Comparison of ENCODE assay signal across 8 mouse cellular contexts in the genomic region with DNA sequence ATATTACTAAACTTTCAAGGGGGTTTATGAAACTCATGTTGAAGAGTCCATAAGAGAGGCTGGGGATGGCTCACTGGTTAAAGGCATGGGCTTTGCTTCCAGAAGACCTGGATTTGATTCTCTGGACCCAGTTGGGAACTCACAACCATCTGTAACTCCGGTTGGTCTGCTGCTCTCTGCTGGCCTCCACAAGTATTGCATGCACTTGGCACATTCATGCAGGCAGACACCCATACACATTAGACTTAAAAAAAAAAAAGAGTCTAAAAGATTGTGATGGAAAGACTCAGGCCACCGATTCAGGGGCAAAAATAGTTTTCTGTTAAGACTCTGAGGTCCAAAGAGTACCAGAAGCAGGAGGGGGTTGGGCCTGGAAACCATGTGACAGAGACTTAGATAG. TPM values are rescaled to one million over a fixed set of nuclear protein-coding genes. Genes with fewer than 3 reads are reported as not detected.
DNase-seq lines count a peak whose midpoint lies in the region; TF ChIP-seq lines count a peak whose summit lies in the region.
"Had no signal": no experiment of that assay in that cellular context is flagged by ENCODE, and none has a peak within 500 bp of the region (broad histone marks: within the 10 kb centered on the region; RNA-seq: fewer than 3 reads in every experiment).

No protein-coding gene starts in this region.

- no peak overlapping the region for H3K9ac ChIP-seq in MEL (ENCODE audit: control insufficient read depth, low read depth, low read length, poor library complexity, severe bottlenecking)
- H3K9ac ChIP-seq: limb, embryonic 13.5 days had no signal

- H3K79me2 ChIP-seq in MEL (ENCODE audit: control insufficient read depth, insufficient read depth, low read length, poor library complexity): no peaks in the 10 kb centered on the region

- H3K4me3 ChIP-seq in MEL (ENCODE audit: control insufficient read depth in 1 of 2, insufficient read depth in 1 of 2, low read depth in 2 of 2, low read length in 2 of 2): no peak overlapping the region
- H3K4me3 ChIP-seq: limb, embryonic 13.5 days had no signal

- H3K27me3 ChIP-seq in MEL (ENCODE audit: control insufficient read depth in 1 of 2, insufficient read depth in 2 of 2, low read length in 2 of 2): no peaks in the 10 kb centered on the region
- H3K27me3 ChIP-seq: limb, embryonic 13.5 days had no signal

- peak; percentile 70 to 78 (median 76) for TF ChIP-seq CTCF in MEL (IDR thresholded peaks at IDR 0.05 in 2 of 3, conservative IDR thresholded peaks at IDR 0.05 in 1 of 3; ENCODE audit: control insufficient read depth in 1 of 3, insufficient read depth in 1 of 3, low read depth in 2 of 3, low read length in 3 of 3, poor library complexity in 1 of 3, severe bottlenecking in 1 of 3)

- no peak for TF ChIP-seq POLR2A in MEL (IDR thresholded peaks at IDR 0.05; ENCODE audit: control insufficient read depth in 1 of 2, insufficient read depth in 1 of 2, low read depth in 1 of 2, low read length in 2 of 2, poor library complexity in 1 of 2)

- DNase-seq in CD8-positive naive resting alpha-beta T cell, adult 2 months (ENCODE audit: low read depth in 2 of 2, low spot score in 2 of 2): peak; percentile 44 to 56
- DNase-seq in MEL (ENCODE audit: low read depth, low spot score): peak; percentile 73
- DNase-seq in cerebellum, postnatal 25 days: peak; percentile 74 to 79
- DNase-seq in gastrocnemius, postnatal 4 days (ENCODE audit: low spot score in 2 of 2): peak; percentile 62 to 72
- peak; percentile 70 to 77 for DNase-seq in layer of hippocampus, adult 8-10 months (ENCODE audit: low spot score in 2 of 2)
- DNase-seq in lung, postnatal 14 days: peak; percentile 82
- peak; percentile 75 to 89 for DNase-seq in spleen, postnatal 4 days (ENCODE audit: low spot score in 2 of 2)

- H3K4me1 ChIP-seq in MEL (ENCODE audit: control insufficient read depth in 1 of 2, insufficient read depth in 2 of 2, low read length in 2 of 2): peaks cover 0 to 8% of the 10 kb centered on the region in 2 experiments; a peak in 2 of 4 replicates

- TF ChIP-seq EP300 in MEL (IDR thresholded peaks at IDR 0.05; ENCODE audit: low read depth in 1 of 2, low read length in 2 of 2): no peak

- peak; percentile 46 for TF ChIP-seq RAD21 in MEL (IDR thresholded peaks at IDR 0.05; ENCODE audit: low read depth, low read length)

- H3K36me3 ChIP-seq in MEL (ENCODE audit: control insufficient read depth in 1 of 2, insufficient read depth in 2 of 2, low read length in 2 of 2): peaks cover 4% of the 10 kb centered on the region in 2 experiments; a peak in 3 of 4 replicates

- peak overlapping the region; percentile 49 for H3K27ac ChIP-seq in MEL (ENCODE audit: control insufficient read depth, low read depth, low read length)
- H3K27ac ChIP-seq: limb, embryonic 13.5 days had no signal

- no peaks in the 10 kb centered on the region for H3K9me3 ChIP-seq in MEL (replicated peaks; ENCODE audit: insufficient read depth, low read length)
- H3K9me3 ChIP-seq: limb, embryonic 13.5 days had no signal

TF ChIP-seq in MEL, 35 proteins besides CTCF, POLR2A, EP300 and RAD21:
- 0 out of 2 replicates have a peak, but pooled peaks have one; percentile 21 for TF ChIP-seq ZC3H11A (IDR thresholded peaks at IDR 0.05; ENCODE audit: low read depth, low read length)
- no peak for TF ChIP-seq MXI1 (IDR thresholded peaks at IDR 0.05; ENCODE audit: low read depth, low read length)
- no peak for TF ChIP-seq UBTF (IDR thresholded peaks at IDR 0.05; ENCODE audit: borderline replicate concordance, insufficient read depth, low read depth, low read length)
- TF ChIP-seq USF1 (IDR thresholded peaks at IDR 0.05; ENCODE audit: low read depth, low read length): 0 out of 2 replicates have a peak, but pooled peaks have one; percentile 33
- TF ChIP-seq SMC3 (IDR thresholded peaks at IDR 0.05; ENCODE audit: low read depth, low read length): peak; percentile 72
- peak; percentile 51; the same call in 1 of the 2 replicates for TF ChIP-seq ZNF384 (IDR thresholded peaks at IDR 0.05; ENCODE audit: low read depth, low read length)
- TF ChIP-seq ZMIZ1 (IDR thresholded peaks at IDR 0.05; ENCODE audit: low read depth, low read length): no peak

RNA-seq across cellular contexts. Expression of a gene that starts 8.1 kb away (rescaled TPM):
- 36.7 and 38.1 TPM in 2 replicates for total RNA-seq in MEL (2012; rRNA removed)
- 10 to 100 TPM in 1 of 2 experiments, not detected in 1; 69.7 TPM for polyA plus RNA-seq in MEL (2012; ENCODE audit: insufficient read depth in 1 of 2, insufficient read length in 2 of 2, low read depth in 1 of 2, low replicate concordance in 2 of 2, missing spikeins in 1 of 2)
- 10 to 100 TPM; 49.8 to 51.3 TPM for total RNA-seq in gastrocnemius, postnatal 4 days (2021)
- total RNA-seq in layer of hippocampus, adult 8-10 months (2022): 100 to 1,000 TPM; 188 to 213 (median 199) TPM

RNA-seq across cellular contexts. Expression of a gene that starts 13.0 kb away (rescaled TPM):
- total RNA-seq in MEL (2012; rRNA removed): 322 and 354 TPM in 2 replicates
- polyA plus RNA-seq in MEL (2012; ENCODE audit: insufficient read depth in 1 of 2, insufficient read length in 2 of 2, low read depth in 1 of 2, low replicate concordance in 2 of 2, missing spikeins in 1 of 2): 100 to 1,000 TPM in 1 of 2 experiments, not detected in 1; 337 TPM
- total RNA-seq in gastrocnemius, postnatal 4 days (2021): 100 to 1,000 TPM; 122 to 143 TPM
- total RNA-seq in layer of hippocampus, adult 8-10 months (2022): 10 to 100 TPM; 73.3 to 92.9 (median 81.3) TPM

RNA-seq across cellular contexts. Expression of a gene that starts 13.2 kb away (rescaled TPM):
- total RNA-seq in MEL (2012; rRNA removed): 160 and 189 TPM in 2 replicates
- polyA plus RNA-seq in MEL (2012; ENCODE audit: insufficient read depth in 1 of 2, insufficient read length in 2 of 2, low read depth in 1 of 2, low replicate concordance in 2 of 2, missing spikeins in 1 of 2): 100 to 1,000 TPM in 1 of 2 experiments, not detected in 1; 145 TPM
- total RNA-seq in gastrocnemius, postnatal 4 days (2021): 10 to 100 TPM; 15.3 to 16.0 TPM
- 10 to 100 TPM in 2 of 4 experiments, 1 to 10 TPM in 2; 8.9 to 12.2 (median 9.9) TPM for total RNA-seq in layer of hippocampus, adult 8-10 months (2022)

RNA-seq across cellular contexts. Expression of a gene that starts 49.8 kb away (rescaled TPM):
- total RNA-seq in MEL (2012; rRNA removed): 0.20 and 0.23 TPM in 2 replicates
- 1 to 10 TPM in 1 of 2 experiments, not detected in 1; 2.7 TPM for polyA plus RNA-seq in MEL (2012; ENCODE audit: insufficient read depth in 1 of 2, insufficient read length in 2 of 2, low read depth in 1 of 2, low replicate concordance in 2 of 2, missing spikeins in 1 of 2)
- total RNA-seq in gastrocnemius, postnatal 4 days (2021): under 1 TPM; 0.26 to 0.39 TPM
- 10 to 100 TPM; 31.6 to 37.2 (median 36.7) TPM for total RNA-seq in layer of hippocampus, adult 8-10 months (2022)
